Mouse (Mus musculus) gastrocnemius, adult 8-10 months (tissue): ENCODE data around the gene Cd37. TPM values are rescaled to one million over a fixed set of nuclear protein-coding genes. Genes with fewer than 3 reads are reported as not detected.
"Not testable (repeated sequence)": the region's sequence is repeated elsewhere in the genome, so short reads cannot be mapped to it uniquely, and the experiment has no call there.

Experiments used
- DNase-seq, 2 experiments: peaks; one replicate each; pipeline ENCODE4 v3.0.0; 2022; ENCODE audit warnings: low spot score in 2 of 2
- total RNA-seq, 4 experiments: library from RNA; stranded (reverse); gene quantifications; 2 replicates each; pipeline ENCODE4 v1.2.4; 2022

Gene Cd37
- total RNA-seq = 1 to 10 TPM in 3 of 4 experiments, under 1 TPM in 1; 0.15 to 2.0 (median 1.2) TPM

- DNase-seq = no peak
Measured at GRCm38 (mm10) chr7:45238723-45239496, at the start of gene Cd37. TSS of gene Cd37 (minus strand) at chr7:45239115.

- DNase-seq = no peak
Measured at GRCm38 (mm10) chr7:45286486-45286885, 47.6 kb upstream of the Cd37 start.

GRCm38 (mm10) chr7:45277136-45277760, 38.3 kb upstream of the Cd37 start, which contains the start of gene Slc6a21:
TSS of gene Slc6a21 (plus strand) at chr7:45277513.
- DNase-seq = peak; percentile 72 to 77

- DNase-seq = no peak
Measured at GRCm38 (mm10) chr7:45273672-45274071, 34.8 kb upstream of the Cd37 start.

GRCm38 (mm10) chr7:45272786-45273412, 34.0 kb upstream of the Cd37 start:
- DNase-seq = no peak

GRCm38 (mm10) chr7:45265518-45265917, 26.6 kb upstream of the Cd37 start:
- no peak for DNase-seq

GRCm38 (mm10) chr7:45264348-45264747, 25.4 kb upstream of the Cd37 start:
- no peak for DNase-seq

GRCm38 (mm10) chr7:45263006-45263607, 24.2 kb upstream of the Cd37 start:
- DNase-seq = no peak

GRCm38 (mm10) chr7:45262266-45262665, 23.4 kb upstream of the Cd37 start:
- no peak for DNase-seq

GRCm38 (mm10) chr7:45259281-45259680, 20.4 kb upstream of the Cd37 start:
- no peak for DNase-seq

- no peak for DNase-seq
Measured at GRCm38 (mm10) chr7:45257063-45257840, 18.3 kb upstream of the Cd37 start.

- DNase-seq = not testable (repeated sequence)
Measured at GRCm38 (mm10) chr7:45255822-45256221, 16.9 kb upstream of the Cd37 start.

GRCm38 (mm10) chr7:45253806-45254205, 14.9 kb upstream of the Cd37 start:
- no peak for DNase-seq

- no peak for DNase-seq
Measured at GRCm38 (mm10) chr7:45247666-45248065, 8.8 kb upstream of the Cd37 start.

- DNase-seq = no peak
Measured at GRCm38 (mm10) chr7:45241389-45241749, 2.5 kb upstream of the Cd37 start.

GRCm38 (mm10) chr7:45240633-45241388, 1.9 kb upstream of the Cd37 start, which contains the start of gene Slc6a16:
TSS of gene Slc6a16 (plus strand) at chr7:45241085.
- no peak for DNase-seq

- DNase-seq = no peak
Measured at GRCm38 (mm10) chr7:45240109-45240508, 1.2 kb upstream of the Cd37 start.

- no peak for DNase-seq
Measured at GRCm38 (mm10) chr7:45237747-45238699, 892 bp downstream of the Cd37 start.

GRCm38 (mm10) chr7:45235656-45236180, 3.2 kb downstream of the Cd37 start:
- DNase-seq = no peak
